Mouse (Mus musculus) thymus, postnatal 10 days (tissue): ENCODE measurements around the gene Ccdc144b.

Source experiments
- DNase-seq, 2 experiments: peaks; one replicate each; pipeline ENCODE4 v3.0.0; 2021; ENCODE audit warnings: low spot score in 2 of 2

Gene Ccdc144b

DNA sequence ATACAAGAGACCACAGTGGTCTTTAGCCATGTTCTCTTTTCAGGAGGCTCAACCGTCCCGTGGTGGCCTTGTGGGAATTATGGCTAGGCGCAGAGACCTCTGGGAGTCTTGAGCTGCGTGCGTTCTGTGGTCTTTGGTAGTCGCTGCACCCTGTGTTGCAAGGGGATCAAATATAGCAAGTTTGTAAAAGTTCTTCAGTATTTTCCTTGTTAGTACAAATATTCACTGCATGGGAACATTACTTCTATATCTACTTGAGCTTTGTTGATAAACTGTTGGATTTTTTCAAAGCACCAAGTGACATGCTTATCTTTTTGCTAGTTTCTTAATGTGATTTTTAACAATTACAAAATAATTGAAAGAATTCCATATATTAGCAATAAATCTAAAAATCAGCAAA is at the start of gene Ccdc144b:
Gene Ccdc144b (minus strand): TSS at position 101 of the 400 bp plus-strand sequence.
- no peak for DNase-seq

DNA sequence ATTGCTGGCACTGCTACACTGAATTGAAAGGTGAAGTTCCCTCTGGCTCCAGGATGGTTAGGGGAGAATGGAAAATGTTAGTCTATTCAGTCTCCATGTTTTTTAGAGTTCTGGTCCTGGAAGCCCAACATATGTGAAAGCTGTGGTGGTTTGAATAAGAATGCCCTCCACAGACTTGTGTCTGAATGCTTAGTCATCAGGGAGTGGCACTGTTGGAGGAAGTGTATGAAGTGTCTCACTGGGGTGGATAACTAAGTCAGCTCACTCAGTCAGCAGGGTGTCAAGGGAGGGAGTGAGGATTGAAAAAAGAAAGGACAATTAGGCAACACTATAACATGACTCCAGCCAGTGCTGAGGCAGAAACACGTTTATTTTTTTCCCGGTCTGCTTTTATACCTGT is 42.0 kb upstream of the Ccdc144b start:
- no peak for DNase-seq

DNA sequence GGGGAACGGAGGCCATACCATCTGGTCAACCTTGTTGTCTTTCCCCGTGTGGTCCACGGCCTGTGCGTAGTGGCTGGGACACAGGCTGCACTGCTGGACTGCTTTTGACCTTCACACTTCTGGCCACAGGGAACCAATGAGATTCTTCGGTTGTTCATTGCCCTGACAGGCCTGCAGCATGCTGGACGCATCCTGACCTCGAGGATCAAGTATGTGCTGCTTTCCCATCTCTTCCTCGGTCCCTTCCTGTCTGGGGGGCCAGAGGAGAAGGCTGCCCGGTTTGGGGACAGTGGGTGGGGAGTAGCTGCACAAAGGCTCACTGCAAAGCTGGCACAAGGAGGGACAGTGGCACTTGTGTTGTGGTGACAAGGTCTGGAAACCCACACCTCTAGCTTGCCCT is 34.2 kb upstream of the Ccdc144b start:
- DNase-seq: peak in 1 of 2 experiments; percentile 1

DNA sequence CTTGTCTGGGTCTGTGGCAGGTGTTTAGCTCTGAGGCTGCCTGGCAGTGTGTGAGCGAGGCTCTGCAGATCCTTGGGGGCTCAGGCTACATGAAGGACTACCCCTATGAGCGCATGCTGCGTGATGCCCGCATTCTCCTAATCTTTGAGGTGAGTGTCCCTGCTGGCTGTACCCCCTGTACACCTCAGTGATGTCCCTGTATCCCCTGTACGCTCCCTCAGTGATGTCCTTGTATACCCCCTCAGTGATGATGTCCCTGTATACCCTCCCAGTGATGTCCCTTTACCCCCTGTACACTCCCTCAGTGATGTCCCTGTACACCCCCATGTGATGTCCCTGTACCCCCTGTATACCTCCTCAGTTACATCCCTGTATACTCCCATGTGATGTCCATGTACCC is 32.0 kb upstream of the Ccdc144b start:
- no peak for DNase-seq

DNA sequence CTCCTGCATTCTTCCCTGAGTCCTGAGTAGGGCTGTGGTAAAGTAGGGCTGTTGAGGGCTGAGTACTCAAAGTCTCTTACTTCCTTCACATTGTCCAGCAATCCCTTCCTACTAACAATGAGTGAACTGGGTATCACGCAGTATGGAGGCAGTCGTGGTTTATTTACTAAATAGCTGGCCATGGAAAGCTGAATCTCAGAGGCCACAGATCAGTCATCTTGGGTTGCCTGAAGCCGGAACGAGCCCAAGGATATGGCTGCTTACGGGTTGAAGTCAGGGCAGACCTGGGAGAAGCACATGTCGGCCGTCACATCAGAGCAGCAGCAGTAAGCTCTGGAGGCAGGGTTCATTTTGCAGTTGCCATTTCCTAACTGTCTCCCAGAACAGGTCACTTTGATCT is 30.0 kb upstream of the Ccdc144b start:
- DNase-seq: no peak

DNA sequence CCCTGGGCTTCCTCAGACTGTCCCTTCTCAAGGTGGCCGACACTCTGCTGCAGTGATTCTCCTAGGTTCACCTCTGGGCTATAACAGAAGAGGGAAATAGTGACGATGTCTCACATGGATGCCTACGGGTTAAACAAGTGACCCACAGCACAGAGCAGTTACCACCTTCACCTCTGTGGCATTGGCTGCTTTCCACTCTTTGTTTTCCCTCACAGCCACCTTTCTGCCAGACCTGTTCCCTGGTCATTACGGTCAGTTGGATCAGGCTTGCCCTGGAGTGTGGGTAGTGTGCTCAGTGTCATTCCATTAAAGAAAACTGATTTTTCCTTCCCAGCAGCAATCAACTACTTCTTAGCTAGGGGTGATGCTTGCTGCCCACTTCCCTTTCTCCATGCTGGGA is 29.5 kb upstream of the Ccdc144b start:
- DNase-seq: no peak

DNA sequence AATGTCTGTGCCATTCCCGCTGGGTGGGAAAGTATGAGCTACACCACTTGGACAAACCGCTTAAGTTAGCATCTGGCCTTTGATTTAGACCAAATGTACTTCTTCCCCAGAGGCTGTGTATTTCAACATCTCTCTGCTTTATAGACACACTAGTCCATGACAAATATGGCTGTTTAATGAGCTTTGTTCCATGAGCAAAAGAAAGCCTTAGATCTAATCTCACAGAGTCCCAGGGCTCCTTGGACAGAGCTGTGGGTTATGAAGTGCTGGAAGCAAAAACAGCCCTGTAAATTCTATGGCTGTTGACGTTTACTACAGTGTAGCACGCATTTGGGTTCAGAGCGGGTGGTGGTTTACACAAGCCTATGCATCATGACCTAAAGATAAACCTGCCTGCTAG is 27.4 kb upstream of the Ccdc144b start:
- DNase-seq: no peak

DNA sequence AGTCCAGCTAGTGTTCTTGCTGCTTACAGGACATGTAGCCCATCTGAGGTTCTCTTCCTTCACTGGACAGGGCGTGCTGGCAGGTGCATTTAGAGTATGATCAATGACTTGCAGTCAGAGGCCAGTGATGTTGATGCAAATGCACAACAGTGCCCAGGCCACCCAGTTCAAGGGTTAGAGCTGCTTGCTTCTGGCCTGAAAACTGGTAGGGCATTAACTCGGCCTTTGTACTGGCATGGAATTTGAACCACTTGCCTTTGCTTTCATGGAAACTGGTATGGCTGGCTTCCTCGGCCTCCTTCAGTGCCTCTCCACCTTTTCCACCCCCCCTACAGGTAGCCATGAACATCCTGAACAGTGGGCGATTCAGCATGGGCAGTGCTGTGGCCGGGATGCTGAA is 26.5 kb upstream of the Ccdc144b start:
- DNase-seq: no peak

DNA sequence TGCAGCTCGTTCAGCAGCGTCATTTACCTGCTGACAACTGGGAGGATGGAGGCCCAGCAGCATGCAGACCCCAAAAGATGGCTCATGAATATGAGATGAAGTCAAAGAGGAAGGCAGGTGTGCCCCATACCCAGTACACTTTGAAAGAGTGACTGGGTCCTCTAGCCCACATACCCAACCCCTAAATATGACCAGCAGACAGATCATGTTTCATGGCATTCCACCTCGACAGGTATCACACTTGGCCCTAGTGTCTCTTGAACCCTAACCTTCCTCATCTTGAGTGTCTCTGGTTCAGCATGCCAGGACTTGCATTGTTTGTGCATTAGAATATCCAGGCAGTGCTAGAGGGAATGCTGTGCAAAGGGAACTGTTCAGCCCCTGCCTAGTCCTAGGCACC is 24.0 kb upstream of the Ccdc144b start:
- no peak for DNase-seq

DNA sequence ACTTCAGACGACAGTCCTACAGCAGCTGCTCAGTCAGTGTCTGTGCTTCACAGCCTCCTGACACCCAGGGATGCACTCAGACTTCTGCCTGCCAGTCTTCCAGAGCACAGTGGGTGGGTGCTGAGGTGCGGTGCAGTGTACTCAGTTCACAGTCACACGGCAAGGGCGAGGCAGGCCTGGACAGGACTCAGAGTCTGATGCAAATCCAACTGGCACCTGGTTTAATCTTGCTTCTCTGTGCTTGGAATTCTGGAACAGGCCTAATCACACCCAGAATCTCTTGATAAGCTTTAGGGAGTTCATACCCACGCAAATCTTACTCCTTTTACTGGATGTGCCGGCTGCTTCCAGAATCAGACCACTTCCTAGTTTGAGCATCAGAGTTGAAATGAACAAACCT is 22.1 kb upstream of the Ccdc144b start:
- no peak for DNase-seq

DNA sequence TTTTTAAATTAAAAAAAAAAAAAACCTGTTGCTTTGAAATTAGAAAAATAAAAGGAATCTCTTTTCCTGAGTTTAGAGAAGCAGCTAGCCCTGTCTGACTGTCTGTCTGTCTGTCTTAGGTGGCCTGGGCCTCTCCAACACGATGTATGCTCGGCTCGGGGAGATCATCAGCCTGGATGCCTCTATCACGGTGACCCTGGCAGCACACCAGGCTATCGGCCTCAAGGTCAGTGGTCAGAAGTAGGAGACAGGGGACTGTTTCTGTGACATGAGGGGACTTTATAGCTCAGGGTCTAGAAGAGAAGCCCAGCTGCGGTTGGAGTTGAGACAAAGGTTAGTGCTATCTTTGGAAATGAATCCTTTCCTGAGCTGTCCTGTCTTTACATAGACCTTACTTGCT is 20.9 kb upstream of the Ccdc144b start:
- no peak for DNase-seq

DNA sequence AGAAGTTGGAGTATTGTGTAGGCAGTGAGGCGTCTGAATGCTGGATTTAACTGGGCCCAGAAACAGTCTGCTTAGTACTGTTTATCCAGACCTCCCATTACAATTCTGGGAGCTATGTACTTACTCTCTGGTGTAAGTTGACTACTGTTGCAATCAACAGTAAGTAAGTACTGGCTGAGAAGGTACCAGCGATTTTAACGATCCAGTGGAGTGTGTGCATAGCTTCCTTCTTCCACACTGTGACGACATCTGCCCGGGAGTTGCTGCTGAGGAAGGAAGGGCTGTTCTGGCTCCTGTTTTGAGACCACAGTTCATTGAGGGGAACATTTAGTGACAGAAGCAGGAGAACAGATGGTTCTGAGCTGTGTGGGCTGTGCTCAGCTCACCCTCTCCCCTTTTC is 17.7 kb upstream of the Ccdc144b start:
- DNase-seq: no peak

DNA sequence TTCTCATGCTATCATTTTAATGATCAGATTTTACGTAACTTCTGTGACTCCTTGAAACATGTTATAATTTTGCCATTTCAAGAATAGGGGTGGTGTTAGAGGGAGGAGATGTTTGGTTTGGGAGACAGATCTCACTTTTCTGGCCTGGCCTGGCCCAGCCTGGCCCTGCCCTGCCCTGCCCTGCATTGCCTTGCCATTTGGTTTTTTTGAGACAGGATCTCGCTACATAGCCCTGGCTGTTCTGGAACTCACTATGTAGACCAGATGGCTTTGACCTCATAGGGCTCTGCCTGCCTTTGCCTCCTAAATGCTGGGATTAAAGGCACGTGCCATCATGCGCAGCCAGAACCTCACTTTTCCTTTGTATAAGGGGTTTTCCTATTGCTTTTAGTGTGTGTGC is 17.1 kb upstream of the Ccdc144b start:
- DNase-seq: no peak

DNA sequence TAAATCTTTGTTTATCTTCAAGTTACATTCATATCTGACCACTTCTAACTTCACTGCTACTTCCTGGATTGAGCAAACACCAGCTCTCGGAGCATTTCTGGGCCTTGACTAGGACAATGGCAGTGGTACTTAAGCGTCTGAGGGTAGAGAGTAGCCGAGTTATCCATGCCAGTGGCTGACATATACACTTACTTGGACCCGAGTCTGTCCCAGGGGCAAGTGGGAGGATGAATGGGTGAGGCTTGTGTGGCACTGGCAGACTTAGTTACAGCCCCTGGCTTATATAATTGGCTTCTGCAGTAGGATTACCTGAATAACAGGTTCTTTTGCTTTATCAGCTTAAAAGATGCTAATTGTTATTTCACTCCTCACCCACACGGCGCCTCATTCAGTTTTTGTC is 14.4 kb upstream of the Ccdc144b start:
- DNase-seq: no peak

DNA sequence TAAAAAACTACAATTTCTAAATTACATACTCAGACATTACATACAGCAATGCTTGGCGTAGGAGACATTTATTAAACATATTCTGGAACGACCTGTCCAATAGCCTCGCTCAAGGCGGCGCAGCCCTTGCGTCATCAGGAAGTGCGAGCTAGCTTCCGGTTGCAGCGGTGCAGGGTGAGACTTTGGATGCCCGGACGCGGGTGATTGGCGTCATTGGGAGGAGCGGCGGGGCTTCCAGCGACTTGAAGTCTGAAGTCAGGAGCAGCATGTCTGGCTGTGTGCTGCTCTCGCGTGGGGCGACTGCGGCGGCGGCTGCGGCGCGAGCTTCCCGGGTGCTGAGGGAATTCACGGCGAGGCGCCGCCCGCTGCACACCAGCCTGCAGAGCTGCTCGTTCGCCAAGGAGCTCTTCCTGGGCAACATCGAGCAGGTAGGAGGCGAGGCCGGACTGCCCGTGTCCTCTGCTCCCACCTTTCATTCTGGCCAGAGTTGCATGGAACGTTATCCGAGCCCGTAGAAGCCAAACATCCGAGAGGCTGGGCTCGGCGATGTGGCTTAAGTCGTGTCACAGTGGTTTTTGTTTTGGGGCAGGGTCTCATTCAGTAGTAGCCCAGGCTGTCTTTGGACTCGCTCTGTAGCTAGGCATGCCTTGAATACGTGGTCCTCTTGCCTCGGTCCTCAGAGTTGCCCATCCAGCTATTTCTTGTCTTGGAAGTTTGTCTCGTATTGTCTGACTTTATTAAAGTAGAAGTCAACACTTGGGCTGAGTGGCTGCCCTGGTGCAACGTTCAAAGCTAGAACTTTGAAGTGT is 12.7 kb upstream of the Ccdc144b start, which contains the start of gene Acad9:
Gene Acad9 (plus strand): TSS at position 137 of the 809 bp plus-strand sequence.
- peak; percentile 90 for DNase-seq

DNA sequence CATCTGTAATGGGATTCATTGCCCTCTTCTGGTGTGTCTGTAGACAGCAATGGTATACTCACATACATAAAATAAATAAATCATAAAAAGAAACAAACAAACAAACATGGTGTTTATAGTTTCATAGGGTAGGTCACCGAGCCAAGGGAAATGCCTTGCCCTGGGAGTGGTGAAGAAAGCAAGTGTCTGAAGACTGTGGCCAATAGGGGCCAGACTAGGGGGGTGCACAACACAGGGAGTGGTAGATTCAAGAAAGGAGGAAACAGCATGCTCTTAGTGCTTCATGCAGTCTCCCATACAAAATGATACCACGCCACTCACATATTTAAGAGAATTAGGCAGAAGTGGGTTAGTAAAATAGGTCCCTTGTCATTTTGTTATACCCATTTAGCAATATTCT is 11.8 kb upstream of the Ccdc144b start:
- DNase-seq: no peak

DNA sequence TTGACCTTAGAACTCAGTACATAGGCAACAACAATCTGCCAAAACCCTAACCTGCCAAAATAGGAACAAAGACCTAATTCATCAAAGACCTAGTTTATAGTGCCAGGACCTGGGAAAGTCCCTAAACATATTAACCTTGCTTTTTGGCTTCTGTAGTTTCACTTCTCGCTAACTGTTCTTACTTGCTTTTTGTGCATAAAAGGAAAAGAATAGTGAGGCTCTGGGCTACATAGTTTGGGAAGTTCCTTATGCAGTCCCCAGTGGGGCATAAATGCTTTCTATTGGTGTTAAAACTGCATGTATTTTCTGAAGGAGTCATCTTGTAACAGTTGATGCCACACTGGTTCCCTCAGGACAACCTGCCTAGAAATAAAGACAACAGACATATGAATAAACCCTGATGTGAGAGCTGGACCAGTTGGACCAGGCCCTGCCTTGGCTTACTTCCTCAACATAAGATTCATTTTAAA is 11.3 kb upstream of the Ccdc144b start:
- no peak for DNase-seq

DNA sequence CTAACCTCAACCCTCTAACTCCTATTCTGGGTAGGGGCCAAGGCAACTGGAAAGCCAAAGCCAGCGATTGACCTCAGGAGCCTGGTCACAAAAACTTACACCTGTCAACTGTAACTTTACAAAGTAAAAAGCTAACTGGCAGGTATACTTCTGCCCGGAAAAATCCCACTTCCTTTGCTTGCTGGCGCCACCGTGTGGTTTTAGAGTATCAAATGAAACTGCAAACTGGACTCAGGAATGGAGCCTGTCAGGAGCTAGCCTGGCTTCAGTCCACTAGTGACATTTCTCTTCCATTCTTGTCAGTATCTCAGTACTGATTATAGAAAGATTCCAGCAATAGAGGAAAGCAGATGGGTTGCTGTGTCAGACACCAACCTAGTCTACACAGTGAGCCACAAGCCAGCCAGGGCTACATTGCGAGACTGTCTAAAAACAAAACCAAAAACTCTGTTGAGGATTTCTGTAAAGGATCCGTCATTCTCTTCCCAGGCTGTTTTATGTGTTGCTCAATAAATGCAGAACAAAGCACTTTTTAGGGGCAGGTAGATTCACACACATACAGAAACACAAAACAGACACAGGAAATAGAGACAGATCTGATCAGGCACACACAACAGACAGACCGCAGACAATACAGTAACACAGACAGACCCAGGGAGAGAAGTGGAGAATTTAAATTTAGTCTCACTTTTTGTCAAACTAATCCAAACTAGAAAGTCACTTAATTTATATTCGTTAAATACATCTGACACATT is 6.9 kb upstream of the Ccdc144b start:
- peak; percentile 32 to 73 for DNase-seq

DNA sequence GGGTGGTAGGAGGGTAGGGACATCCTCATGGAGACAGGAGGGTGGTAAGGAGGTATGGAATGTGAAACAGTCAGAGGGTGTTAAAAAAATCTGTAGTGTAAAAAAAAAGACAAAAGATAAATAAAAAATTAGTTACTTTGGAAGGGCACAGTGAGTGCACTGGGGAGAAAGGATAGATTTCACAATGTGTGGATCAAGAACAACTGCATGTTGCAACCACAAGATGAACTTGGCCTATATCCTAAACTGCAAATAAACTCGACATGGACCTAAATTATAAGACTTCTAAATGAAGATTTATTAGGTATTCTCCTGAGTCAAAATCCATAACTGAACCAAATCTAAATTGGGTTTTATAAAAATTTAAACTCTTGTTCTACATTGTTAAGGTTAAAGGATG is 4.2 kb downstream of the Ccdc144b start:
- DNase-seq: no peak

DNA sequence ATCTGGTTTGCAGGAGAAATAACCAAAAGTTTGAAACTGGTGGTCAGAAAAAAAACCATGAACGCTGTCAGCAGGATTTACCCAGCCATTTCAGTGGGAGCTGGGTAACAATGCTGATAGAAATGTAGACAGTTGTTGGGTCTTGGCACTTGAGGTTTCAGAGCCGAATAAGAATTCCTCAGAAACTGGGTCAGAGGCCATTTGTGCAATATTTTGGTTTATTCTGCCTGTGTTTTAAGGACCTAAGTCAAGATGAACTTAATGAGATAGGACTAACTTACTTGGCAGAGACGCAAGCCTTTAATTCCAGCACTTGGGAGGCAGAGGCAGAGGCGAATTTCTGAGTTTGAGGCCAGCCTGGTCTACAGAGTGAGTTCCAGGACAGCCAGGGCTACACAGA is 8.3 kb downstream of the Ccdc144b start:
- DNase-seq: no peak

DNA sequence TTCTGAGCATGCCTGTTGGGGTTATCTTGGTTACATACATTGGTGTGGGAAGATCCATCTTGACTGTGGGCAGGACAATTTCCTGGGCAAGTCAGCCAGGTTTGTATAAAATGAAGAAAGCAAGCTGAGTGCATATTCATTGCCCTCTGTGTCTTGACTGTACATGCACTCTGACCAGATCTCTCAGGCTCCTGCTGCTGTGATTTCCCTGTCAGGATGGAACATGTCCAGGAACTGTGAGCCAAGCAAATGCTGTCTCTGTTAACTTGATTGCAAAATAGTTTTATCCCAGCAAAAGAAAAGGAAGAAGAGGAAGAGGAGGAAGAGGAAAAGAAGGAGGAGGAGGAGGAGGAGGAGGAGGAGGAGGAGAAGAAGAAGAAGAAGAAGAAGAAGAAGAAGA is 8.8 kb downstream of the Ccdc144b start:
- no peak for DNase-seq

DNA sequence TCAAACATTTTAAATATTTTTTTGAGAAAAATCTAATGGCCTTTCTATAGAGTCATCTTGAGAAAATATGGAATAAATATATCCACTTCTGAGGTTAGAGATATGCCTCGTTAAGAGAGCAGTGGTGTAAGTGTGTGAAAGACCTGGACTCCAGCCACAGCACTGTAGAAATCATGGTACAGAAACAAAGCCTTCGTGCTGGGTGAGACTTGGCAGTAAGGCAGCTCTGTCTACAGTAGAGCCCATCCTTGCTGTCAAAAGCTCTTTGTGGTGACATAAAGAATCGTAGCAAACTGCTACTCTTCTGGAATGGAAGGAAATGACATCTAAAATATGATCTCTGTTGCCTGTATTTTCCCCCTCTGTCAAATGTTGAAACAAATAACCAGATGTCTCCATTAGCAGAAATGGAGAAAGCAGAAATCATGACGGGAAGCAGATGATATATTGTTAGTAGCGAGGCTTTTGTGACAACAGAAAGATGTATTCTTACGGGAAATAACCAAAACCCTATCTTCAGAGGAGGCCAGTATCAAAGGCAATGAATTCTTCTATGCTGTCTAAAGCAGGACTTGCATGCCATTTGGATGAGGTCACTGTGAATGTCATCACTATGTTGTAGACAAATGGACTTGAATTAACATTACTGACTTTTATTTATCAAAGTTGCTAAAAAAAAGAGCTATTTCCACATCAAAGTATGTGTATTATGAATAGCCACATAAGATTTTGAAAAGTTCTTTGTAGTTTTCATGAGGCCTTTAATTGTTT is 21.4 kb downstream of the Ccdc144b start:
- DNase-seq: no peak
